22 mouse cellular contexts compared by ENCODE assay signal in the genomic region with DNA sequence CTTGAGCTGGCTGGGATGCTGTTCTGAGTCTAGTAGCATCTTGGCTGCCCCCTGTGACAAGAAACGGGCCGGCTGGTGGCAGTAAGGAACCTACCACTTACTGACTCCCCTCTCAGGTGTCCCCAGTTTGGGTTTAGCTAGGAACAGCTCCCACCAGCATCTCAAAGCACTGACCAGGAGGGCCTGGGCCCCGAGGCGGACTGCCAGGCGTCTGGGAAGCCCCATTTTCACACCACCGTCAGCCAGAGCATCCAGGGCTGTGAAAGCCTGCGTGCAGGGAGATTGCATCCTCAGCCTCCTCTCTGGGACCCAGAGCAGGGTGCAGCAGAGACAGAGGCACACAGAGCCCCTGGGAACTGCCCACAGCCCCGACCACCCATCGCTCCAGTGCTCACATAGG. TPM values are rescaled to one million over a fixed set of nuclear protein-coding genes. Genes with fewer than 3 reads are reported as not detected.
DNase-seq lines count a peak whose midpoint lies in the region; ATAC-seq and TF ChIP-seq lines count a peak whose summit lies in the region.
"Had no signal": no experiment of that assay in that cellular context is flagged by ENCODE, and none has a peak within 500 bp of the region (broad histone marks: within the 10 kb centered on the region; RNA-seq: fewer than 3 reads in every experiment).

No protein-coding gene starts in this region.

- WGBS in forebrain, embryonic 12.5 days, result 77% methylated on average over 9 of the region's 9 CpGs
- 66% methylated on average over 9 of the region's 9 CpGs for WGBS in forebrain, postnatal 0 days
- WGBS in stomach, embryonic 16.5 days, result 63% methylated on average over 9 of the region's 9 CpGs
- 69% methylated on average over 9 of the region's 9 CpGs for WGBS in stomach, postnatal 0 days
- WGBS in liver, embryonic 11.5 days, result 66% methylated on average over 9 of the region's 9 CpGs

- H3K36me3 ChIP-seq in forebrain, embryonic 12.5 days (replicated peaks), result no peaks in the 10 kb centered on the region
- H3K36me3 ChIP-seq in forebrain, postnatal 0 days (ENCODE audit: insufficient read depth), result no peaks in the 10 kb centered on the region
- no peaks in the 10 kb centered on the region for H3K36me3 ChIP-seq in stomach, embryonic 16.5 days (ENCODE audit: control insufficient read depth, insufficient read depth, low read length)
- H3K36me3 ChIP-seq in stomach, postnatal 0 days (ENCODE audit: control insufficient read depth, insufficient read depth, low read length), result no peaks in the 10 kb centered on the region
- 0 out of 2 replicates have a peak, but pooled peaks cover 2% of the 10 kb centered on the region for H3K36me3 ChIP-seq in liver, embryonic 11.5 days (ENCODE audit: control insufficient read depth, insufficient read depth, low read length)
- H3K36me3 ChIP-seq: heart, embryonic 10.5 days; liver, embryonic 13.5 days had no signal

- no peak overlapping the region; the same call in 1 of the 2 replicates for H3K4me3 ChIP-seq in forebrain, embryonic 12.5 days (replicated peaks)
- no peak overlapping the region for H3K4me3 ChIP-seq in forebrain, postnatal 0 days (ENCODE audit: low read depth, low read length)
- H3K4me3 ChIP-seq in stomach, embryonic 16.5 days (replicated peaks; ENCODE audit: low read length), result no peak overlapping the region
- no peak overlapping the region for H3K4me3 ChIP-seq in stomach, postnatal 0 days (ENCODE audit: low read depth, low read length)
- no peak overlapping the region for H3K4me3 ChIP-seq in liver, embryonic 11.5 days (ENCODE audit: low read depth, low read length)
- H3K4me3 ChIP-seq: erythroblast, embryonic 14.5 days; heart, embryonic 10.5 days; liver, embryonic 13.5 days had no signal

- ATAC-seq in forebrain, embryonic 12.5 days (ENCODE audit: low FRiP score), result no peak
- ATAC-seq in forebrain, postnatal 0 days, result no peak
- ATAC-seq in stomach, embryonic 16.5 days (ENCODE audit: insufficient read depth, low FRiP score), result no peak
- no peak for ATAC-seq in stomach, postnatal 0 days (ENCODE audit: low FRiP score, low TSS enrichment)
- ATAC-seq in liver, embryonic 11.5 days (replicated peaks; ENCODE audit: low FRiP score), result no peak
- ATAC-seq: inflammation-experienced regulatory T-cells, adult 6 months had no signal

- no peak for TF ChIP-seq EP300 in stomach, postnatal 0 days (optimal IDR thresholded peaks at IDR 0.05)

- no peak for TF ChIP-seq CTCF in forebrain, postnatal 0 days (IDR thresholded peaks at IDR 0.05; ENCODE audit: low read depth)
- TF ChIP-seq CTCF in stomach, postnatal 0 days (IDR thresholded peaks at IDR 0.05; ENCODE audit: low read depth), result no peak

- no peak overlapping the region for H3K4me2 ChIP-seq in forebrain, embryonic 12.5 days
- H3K4me2 ChIP-seq in forebrain, postnatal 0 days (ENCODE audit: low read depth), result no peak overlapping the region
- H3K4me2 ChIP-seq in stomach, embryonic 16.5 days (ENCODE audit: low read depth, low read length), result no peak overlapping the region
- no peak overlapping the region for H3K4me2 ChIP-seq in stomach, postnatal 0 days (replicated peaks; ENCODE audit: low read depth)
- no peak overlapping the region for H3K4me2 ChIP-seq in liver, embryonic 11.5 days
- H3K4me2 ChIP-seq: liver, embryonic 13.5 days had no signal

- peaks cover 14% of the 10 kb centered on the region for H3K4me1 ChIP-seq in forebrain, embryonic 12.5 days
- H3K4me1 ChIP-seq in forebrain, postnatal 0 days (ENCODE audit: insufficient read depth), result peaks cover 12% of the 10 kb centered on the region; the same call in 1 of the 2 replicates
- H3K4me1 ChIP-seq in stomach, embryonic 16.5 days (ENCODE audit: control insufficient read depth, insufficient read depth, low read length), result peaks cover 12% of the 10 kb centered on the region
- H3K4me1 ChIP-seq in stomach, postnatal 0 days (replicated peaks; ENCODE audit: control insufficient read depth, insufficient read depth), result no peaks in the 10 kb centered on the region
- peaks cover 11% of the 10 kb centered on the region for H3K4me1 ChIP-seq in liver, embryonic 11.5 days (replicated peaks; ENCODE audit: control insufficient read depth, insufficient read depth, low read length)

- DNase-seq in forebrain, postnatal 0 days, result no peak
- peak; percentile 0 for DNase-seq in kidney, postnatal 14 days
- DNase-seq in kidney, postnatal 4 days, result no peak
- no peak for DNase-seq in stomach, postnatal 0 days (ENCODE audit: low spot score)
- no peak for DNase-seq in liver, embryonic 11.5 days (ENCODE audit: low spot score)
- no peak for DNase-seq in gastrocnemius, postnatal 36 days
- DNase-seq: adrenal gland, adult 2 months; cerebellum, adult 11 months; cerebellum, postnatal 25 days; gastrocnemius, postnatal 14 days; heart, postnatal 36 days; kidney, adult 9 months; liver, embryonic 13.5 days; spleen, adult 18-20 months; thymus, postnatal 25 days had no signal

- peak overlapping the region; percentile 12; the same call in 1 of the 2 replicates for H3K9ac ChIP-seq in forebrain, embryonic 12.5 days
- no peak overlapping the region for H3K9ac ChIP-seq in forebrain, postnatal 0 days
- 0 out of 2 replicates have a peak overlapping the region, but pooled peaks have one; percentile 29 for H3K9ac ChIP-seq in stomach, embryonic 16.5 days (ENCODE audit: low read length)
- no peak overlapping the region for H3K9ac ChIP-seq in stomach, postnatal 0 days (ENCODE audit: low read length)
- H3K9ac ChIP-seq in liver, embryonic 11.5 days (ENCODE audit: low read depth, low read length), result no peak overlapping the region
- H3K9ac ChIP-seq: liver, embryonic 13.5 days had no signal

- no peaks in the 10 kb centered on the region for H3K9me3 ChIP-seq in forebrain, embryonic 12.5 days
- H3K9me3 ChIP-seq in forebrain, postnatal 0 days (ENCODE audit: low read length), result no peaks in the 10 kb centered on the region
- no peaks in the 10 kb centered on the region for H3K9me3 ChIP-seq in stomach, embryonic 16.5 days (replicated peaks; ENCODE audit: control insufficient read depth, low read length)
- no peaks in the 10 kb centered on the region for H3K9me3 ChIP-seq in stomach, postnatal 0 days (ENCODE audit: control insufficient read depth, low read length)
- no peaks in the 10 kb centered on the region for H3K9me3 ChIP-seq in liver, embryonic 11.5 days (ENCODE audit: control insufficient read depth, low read length)
- H3K9me3 ChIP-seq: heart, embryonic 10.5 days; liver, embryonic 13.5 days had no signal

- peaks cover 21% of the 10 kb centered on the region for H3K27me3 ChIP-seq in forebrain, embryonic 12.5 days
- H3K27me3 ChIP-seq in forebrain, postnatal 0 days (ENCODE audit: insufficient read depth, low read length), result no peaks in the 10 kb centered on the region
- H3K27me3 ChIP-seq in stomach, embryonic 16.5 days (ENCODE audit: control insufficient read depth, insufficient read depth, low read length), result no peaks in the 10 kb centered on the region; the same call in 1 of the 2 replicates
- H3K27me3 ChIP-seq in stomach, postnatal 0 days (ENCODE audit: control insufficient read depth, insufficient read depth, low read length), result no peaks in the 10 kb centered on the region
- H3K27me3 ChIP-seq in liver, embryonic 11.5 days (replicated peaks; ENCODE audit: control insufficient read depth, insufficient read depth, low read length), result peaks cover 14% of the 10 kb centered on the region

- intact Hi-C loops in gastrocnemius, postnatal 36 days (cut with DNase I), result no loop called here

- no peak overlapping the region for H3K27ac ChIP-seq in forebrain, embryonic 12.5 days
- no peak overlapping the region for H3K27ac ChIP-seq in forebrain, postnatal 0 days (ENCODE audit: low read depth, low read length)
- no peak overlapping the region for H3K27ac ChIP-seq in stomach, embryonic 16.5 days (ENCODE audit: low read length)
- no peak overlapping the region for H3K27ac ChIP-seq in stomach, postnatal 0 days (replicated peaks)
- H3K27ac ChIP-seq in liver, embryonic 11.5 days (ENCODE audit: low read depth, low read length), result no peak overlapping the region
- H3K27ac ChIP-seq: liver, embryonic 13.5 days had no signal

RNA-seq across cellular contexts. Expression of gene Pycr1, which starts 2.3 kb away (rescaled TPM):
- polyA plus RNA-seq in forebrain, embryonic 12.5 days (2016; fragmentation: Nextera tagmentation; extraction: Ambion mirVana), result 32.5 and 32.8 TPM in 2 replicates
- 8.7 and 13.8 TPM in 2 replicates for total RNA-seq in forebrain, postnatal 0 days (2014; rRNA removed)
- 19.5 and 23.0 TPM in 2 replicates for polyA plus RNA-seq in forebrain, postnatal 0 days (2015; fragmentation: Nextera tagmentation; extraction: Ambion mirVana)
- polyA plus RNA-seq in stomach, embryonic 16.5 days (2015; fragmentation: Nextera tagmentation; extraction: Ambion mirVana), result 37.8 and 38.0 TPM in 2 replicates
- 13.9 and 18.4 TPM in 2 replicates for polyA plus RNA-seq in stomach, postnatal 0 days (2015; fragmentation: Nextera tagmentation; extraction: Ambion mirVana)
- polyA plus RNA-seq in liver, embryonic 11.5 days (2014; fragmentation: Nextera tagmentation; extraction: Ambion mirVana), result 18.5 and 21.2 TPM in 2 replicates
- total RNA-seq in gastrocnemius, postnatal 36 days (2021), result 1 to 10 TPM; 3.2 to 5.8 TPM

RNA-seq across cellular contexts. Expression of gene Myadml2, which starts 6.7 kb away (rescaled TPM):
- polyA plus RNA-seq in forebrain, embryonic 12.5 days (2016; fragmentation: Nextera tagmentation; extraction: Ambion mirVana), result not detected in 2 replicates
- total RNA-seq in forebrain, postnatal 0 days (2014; rRNA removed), result 1.1 and 3.2 TPM in 2 replicates
- polyA plus RNA-seq in forebrain, postnatal 0 days (2015; fragmentation: Nextera tagmentation; extraction: Ambion mirVana), result 1.3 and 1.5 TPM in 2 replicates
- 1.4 TPM in 1 of 2 replicates, not detected in the other for polyA plus RNA-seq in stomach, embryonic 16.5 days (2015; fragmentation: Nextera tagmentation; extraction: Ambion mirVana)
- 0.21 TPM in 1 of 2 replicates, not detected in the other for polyA plus RNA-seq in stomach, postnatal 0 days (2015; fragmentation: Nextera tagmentation; extraction: Ambion mirVana)
- 0.34 and 0.60 TPM in 2 replicates for polyA plus RNA-seq in liver, embryonic 11.5 days (2014; fragmentation: Nextera tagmentation; extraction: Ambion mirVana)
- total RNA-seq in gastrocnemius, postnatal 36 days (2021), result 100 to 1,000 TPM; 129 to 137 TPM
- polyA plus RNA-seq: erythroblast, embryonic 14.5 days; inflammation-experienced regulatory T-cells, adult 6 months; liver, embryonic 13.5 days; stomach, embryonic 14.5 days had no signal

RNA-seq across cellular contexts. Expression of gene Mafg, which starts 7.9 kb away (rescaled TPM):
- polyA plus RNA-seq in forebrain, embryonic 12.5 days (2016; fragmentation: Nextera tagmentation; extraction: Ambion mirVana), result 30.9 and 32.9 TPM in 2 replicates
- total RNA-seq in forebrain, postnatal 0 days (2014; rRNA removed), result 37.5 and 40.1 TPM in 2 replicates
- polyA plus RNA-seq in forebrain, postnatal 0 days (2015; fragmentation: Nextera tagmentation; extraction: Ambion mirVana), result 24.6 and 39.7 TPM in 2 replicates
- 19.5 and 22.1 TPM in 2 replicates for polyA plus RNA-seq in stomach, embryonic 16.5 days (2015; fragmentation: Nextera tagmentation; extraction: Ambion mirVana)
- 21.0 and 21.3 TPM in 2 replicates for polyA plus RNA-seq in stomach, postnatal 0 days (2015; fragmentation: Nextera tagmentation; extraction: Ambion mirVana)
- 32.6 and 34.8 TPM in 2 replicates for polyA plus RNA-seq in liver, embryonic 11.5 days (2014; fragmentation: Nextera tagmentation; extraction: Ambion mirVana)
- total RNA-seq in gastrocnemius, postnatal 36 days (2021), result 10 to 100 TPM; 48.3 to 53.7 TPM

RNA-seq across cellular contexts. Expression of gene Sirt7, which starts 16.2 kb away (rescaled TPM):
- polyA plus RNA-seq in forebrain, embryonic 12.5 days (2016; fragmentation: Nextera tagmentation; extraction: Ambion mirVana), result 43.1 and 43.3 TPM in 2 replicates
- 48.7 and 51.8 TPM in 2 replicates for total RNA-seq in forebrain, postnatal 0 days (2014; rRNA removed)
- 37.4 and 40.7 TPM in 2 replicates for polyA plus RNA-seq in forebrain, postnatal 0 days (2015; fragmentation: Nextera tagmentation; extraction: Ambion mirVana)
- polyA plus RNA-seq in stomach, embryonic 16.5 days (2015; fragmentation: Nextera tagmentation; extraction: Ambion mirVana), result 36.6 and 37.7 TPM in 2 replicates
- polyA plus RNA-seq in stomach, postnatal 0 days (2015; fragmentation: Nextera tagmentation; extraction: Ambion mirVana), result 36.1 and 42.2 TPM in 2 replicates
- 48.6 and 54.8 TPM in 2 replicates for polyA plus RNA-seq in liver, embryonic 11.5 days (2014; fragmentation: Nextera tagmentation; extraction: Ambion mirVana)
- 1 to 10 TPM; 4.5 TPM for total RNA-seq in gastrocnemius, postnatal 36 days (2021)

RNA-seq across cellular contexts. Expression of gene Notum, which starts 19.7 kb away (rescaled TPM):
- polyA plus RNA-seq in forebrain, embryonic 12.5 days (2016; fragmentation: Nextera tagmentation; extraction: Ambion mirVana), result 0.13 and 0.49 TPM in 2 replicates
- 5.5 and 5.9 TPM in 2 replicates for total RNA-seq in forebrain, postnatal 0 days (2014; rRNA removed)
- polyA plus RNA-seq in forebrain, postnatal 0 days (2015; fragmentation: Nextera tagmentation; extraction: Ambion mirVana), result 3.6 and 4.9 TPM in 2 replicates
- polyA plus RNA-seq in stomach, embryonic 16.5 days (2015; fragmentation: Nextera tagmentation; extraction: Ambion mirVana), result 2.1 and 2.5 TPM in 2 replicates
- 1.4 and 2.7 TPM in 2 replicates for polyA plus RNA-seq in stomach, postnatal 0 days (2015; fragmentation: Nextera tagmentation; extraction: Ambion mirVana)
- polyA plus RNA-seq in liver, embryonic 11.5 days (2014; fragmentation: Nextera tagmentation; extraction: Ambion mirVana), result 0.51 and 0.52 TPM in 2 replicates
- not detected for total RNA-seq in gastrocnemius, postnatal 36 days (2021)
- total RNA-seq: heart, postnatal 36 days; megakaryocyte progenitor cell, adult 5-6 weeks had no signal
- polyA plus RNA-seq: inflammation-experienced regulatory T-cells, adult 6 months had no signal

Comparison
In these comparisons a context has a peak if more than half of its experiments do, and no peak if none do; other contexts are left out.
1. H3K9ac ChIP-seq: peak in forebrain, embryonic 12.5 days (single experiment) and stomach, embryonic 16.5 days (single experiment); none in forebrain, postnatal 0 days (single experiment), stomach, postnatal 0 days (single experiment) and liver, embryonic 11.5 days (single experiment).